Mouse (Mus musculus) MEL (cell line): ENCODE measurements around the gene Inpp5k. TPM values are rescaled to one million over a fixed set of nuclear protein-coding genes. Genes with fewer than 3 reads are reported as not detected.
A peak's percentile ranks its signal among the peaks of the same experiment; 100 is the strongest.

Experiments used
- DNase-seq: peaks from one replicate; pipeline ENCODE4 v3.0.0; 2011; ENCODE audit warnings: low read depth, low spot score
- H3K27ac ChIP-seq: 2 replicates; pipeline ENCODE4 v1.5.1; 2012; ENCODE audit warnings: low read depth, mild to moderate bottlenecking, control low read depth, low read length, moderate library complexity; ENCODE audit not compliant: control insufficient read depth
- H3K27me3 ChIP-seq, 2 experiments: fragments of 150-350 bp in 1 of 2; sonication (generic) in 1 of 2; 2 replicates each; pipeline ENCODE4 v1.6.1; 2012; ENCODE audit warnings: low read length in 2 of 2, mild to moderate bottlenecking in 2 of 2, improper control_type of control experiment in 1 of 2, moderate library complexity in 1 of 2; ENCODE audit not compliant: insufficient read depth in 2 of 2, control insufficient read depth in 1 of 2
- H3K36me3 ChIP-seq, 2 experiments: 2 replicates each; pipeline ENCODE4 v1.6.1; 2012 to 2014; ENCODE audit warnings: low read length in 2 of 2, improper control_type of control experiment in 1 of 2, inconsistent platforms in 1 of 2, mild to moderate bottlenecking in 1 of 2; ENCODE audit not compliant: insufficient read depth in 2 of 2, control insufficient read depth in 1 of 2
- H3K4me1 ChIP-seq, 2 experiments: fragments of 150-350 bp in 1 of 2; sonication (generic) in 1 of 2; 2 replicates each; pipeline ENCODE4 v1.6.1; 2012; ENCODE audit warnings: low read length in 2 of 2, improper control_type of control experiment in 1 of 2, mild to moderate bottlenecking in 1 of 2; ENCODE audit not compliant: insufficient read depth in 2 of 2, control insufficient read depth in 1 of 2
- H3K4me3 ChIP-seq, 2 experiments: fragments of 150-350 bp in 1 of 2; sonication (generic) in 1 of 2; 2 replicates each; pipeline ENCODE4 v1.5.1; 2012; ENCODE audit warnings: low read depth in 2 of 2, low read length in 2 of 2, mild to moderate bottlenecking in 2 of 2, moderate library complexity in 2 of 2, control low read depth in 1 of 2, improper control_type of control experiment in 1 of 2; ENCODE audit not compliant: control insufficient read depth in 1 of 2, insufficient read depth in 1 of 2
- H3K79me2 ChIP-seq: 2 replicates; pipeline ENCODE4 v1.6.1; 2012; ENCODE audit warnings: mild to moderate bottlenecking, low read length, moderate library complexity; ENCODE audit not compliant: control insufficient read depth, poor library complexity, insufficient read depth
- H3K9ac ChIP-seq: 2 replicates; pipeline ENCODE4 v1.6.1; 2012; ENCODE audit warnings: low read depth, mild to moderate bottlenecking, control low read depth, low read length, moderate library complexity; ENCODE audit not compliant: control insufficient read depth, poor library complexity, severe bottlenecking
- H3K9me3 ChIP-seq: fragments of 150-350 bp; sonication (generic); replicated peaks from 2 replicates; pipeline ENCODE4 v1.6.1; 2012; ENCODE audit warnings: mild to moderate bottlenecking, low read length, improper control_type of control experiment, moderate library complexity; ENCODE audit not compliant: insufficient read depth
- BHLHE40 ChIP-seq: IDR thresholded peaks from 2 replicates; pipeline ENCODE4 v1.6.1; 2012; ENCODE audit warnings: low read depth, mild to moderate bottlenecking, inconsistent platforms, low read length, improper control_type of control experiment, borderline replicate concordance
- CHD1 ChIP-seq: IDR thresholded peaks from 2 replicates; pipeline ENCODE4 v1.6.1; 2012; ENCODE audit warnings: low read depth, mild to moderate bottlenecking, inconsistent platforms, low read length, improper control_type of control experiment
- GATA1 ChIP-seq: IDR thresholded peaks from 2 replicates; pipeline ENCODE4 v1.6.1; 2011; ENCODE audit warnings: low read depth, low read length, improper control_type of control experiment
- HCFC1 ChIP-seq: IDR thresholded peaks from 2 replicates; pipeline ENCODE4 v1.6.1; 2012; ENCODE audit warnings: low read depth, mild to moderate bottlenecking, inconsistent platforms, low read length, improper control_type of control experiment, moderate library complexity
- KAT2A ChIP-seq: conservative IDR thresholded peaks from 2 replicates; pipeline ENCODE4 v1.6.1; 2012; ENCODE audit warnings: low read depth, low read length, improper control_type of control experiment, inconsistent platforms
- MAFK ChIP-seq: IDR thresholded peaks from 2 replicates; pipeline ENCODE4 v1.6.1; 2011; ENCODE audit warnings: low read depth, mild to moderate bottlenecking, low read length, improper control_type of control experiment, borderline replicate concordance
- MAX ChIP-seq: IDR thresholded peaks from 2 replicates; pipeline ENCODE4 v1.6.1; 2011; ENCODE audit warnings: low read length, improper control_type of control experiment
- MAZ ChIP-seq: IDR thresholded peaks from 2 replicates; pipeline ENCODE4 v1.6.1; 2012; ENCODE audit warnings: low read depth, mild to moderate bottlenecking, inconsistent platforms, low read length, improper control_type of control experiment
- MEF2A ChIP-seq: IDR thresholded peaks from 2 replicates; pipeline ENCODE4 v1.6.1; 2014; ENCODE audit warnings: low read depth, mild to moderate bottlenecking, inconsistent platforms, low read length, improper control_type of control experiment; ENCODE audit not compliant: poor library complexity, insufficient replicate concordance, severe bottlenecking; ENCODE audit errors: extremely low read depth
- MXI1 ChIP-seq: IDR thresholded peaks from 2 replicates; pipeline ENCODE4 v1.6.1; 2011; ENCODE audit warnings: mild to moderate bottlenecking, low read depth, low read length, improper control_type of control experiment
- MYC ChIP-seq: IDR thresholded peaks from 2 replicates; pipeline ENCODE4 v1.6.1; 2011; ENCODE audit warnings: low read depth, mild to moderate bottlenecking, low read length, improper control_type of control experiment, moderate library complexity
- NELFE ChIP-seq: IDR thresholded peaks from 2 replicates; pipeline ENCODE4 v1.6.1; 2011; ENCODE audit warnings: low read depth, low read length, improper control_type of control experiment
- NRF1 ChIP-seq: IDR thresholded peaks from 2 replicates; pipeline ENCODE4 v1.6.1; 2014; ENCODE audit warnings: low read depth, mild to moderate bottlenecking, inconsistent platforms, low read length, improper control_type of control experiment, moderate library complexity; ENCODE audit not compliant: poor library complexity, insufficient read depth, severe bottlenecking
- POLR2AphosphoS5 ChIP-seq: IDR thresholded peaks from 2 replicates; pipeline ENCODE4 v1.6.1; 2012; ENCODE audit warnings: low read depth, borderline replicate concordance, mild to moderate bottlenecking, inconsistent platforms, low read length, moderate library complexity, mixed read lengths
- SIN3A ChIP-seq: IDR thresholded peaks from 2 replicates; pipeline ENCODE4 v1.6.1; 2012; ENCODE audit warnings: low read length, improper control_type of control experiment, inconsistent platforms
- SMC3 ChIP-seq: IDR thresholded peaks from 2 replicates; pipeline ENCODE4 v1.6.1; 2011; ENCODE audit warnings: low read depth, low read length, improper control_type of control experiment
- TAL1 ChIP-seq: IDR thresholded peaks from 2 replicates; pipeline ENCODE4 v1.6.1; 2012; ENCODE audit warnings: mild to moderate bottlenecking, inconsistent platforms, low read length, moderate library complexity, mixed read lengths
- TBP ChIP-seq: IDR thresholded peaks from 2 replicates; pipeline ENCODE4 v1.8.0; 2011; ENCODE audit warnings: low read depth, low read length, improper control_type of control experiment
- TCF12 ChIP-seq: IDR thresholded peaks from 2 replicates; pipeline ENCODE4 v1.6.1; 2014; ENCODE audit warnings: low read depth, mild to moderate bottlenecking, inconsistent platforms, low read length, improper control_type of control experiment, moderate library complexity
- USF1 ChIP-seq: IDR thresholded peaks from 2 replicates; pipeline ENCODE4 v1.6.1; 2014; ENCODE audit warnings: low read depth, mild to moderate bottlenecking, inconsistent platforms, low read length, improper control_type of control experiment, moderate library complexity
- USF2 ChIP-seq, 2 experiments: IDR thresholded peaks; 2 replicates each; pipeline ENCODE4 v1.6.1; 2011 to 2012; ENCODE audit warnings: improper control_type of control experiment in 2 of 2, low read length in 2 of 2, borderline replicate concordance in 1 of 2, inconsistent platforms in 1 of 2, low read depth in 1 of 2, mild to moderate bottlenecking in 1 of 2; ENCODE audit not compliant: insufficient read depth in 1 of 2
- ZKSCAN1 ChIP-seq: IDR thresholded peaks from 2 replicates; pipeline ENCODE4 v1.6.1; 2012; ENCODE audit warnings: low read depth, mild to moderate bottlenecking, inconsistent platforms, low read length, improper control_type of control experiment, moderate library complexity
- ZMIZ1 ChIP-seq: IDR thresholded peaks from 2 replicates; pipeline ENCODE4 v1.6.1; 2012; ENCODE audit warnings: low read depth, mild to moderate bottlenecking, inconsistent platforms, low read length, improper control_type of control experiment, moderate library complexity
- polyA plus RNA-seq, 2 experiments: library from polyadenylated mRNA; stranded (reverse) in 1 of 2; unstranded in 1 of 2; fragments of >175 nt in 1 of 2; fragments of >200 nt in 1 of 2; gene quantifications; 2 replicates each; pipeline versions ENCODE4 v1.2.1 to v1.2.4; 2012; ENCODE audit warnings: low replicate concordance in 2 of 2, low read depth in 1 of 2; ENCODE audit not compliant: insufficient read length in 2 of 2, insufficient read depth in 1 of 2, missing spikeins in 1 of 2
- total RNA-seq: library from RNA; depleted of rRNA; stranded (reverse); fragments of 300-350 nt; gene quantifications from 2 replicates; pipeline ENCODE4 v1.2.3, GENCODE M21; 2012

Inpp5k gene
- total and polyA plus RNA-seq, 3 experiments: 15.2 to 28.7 TPM; not detected in 1

DNA sequence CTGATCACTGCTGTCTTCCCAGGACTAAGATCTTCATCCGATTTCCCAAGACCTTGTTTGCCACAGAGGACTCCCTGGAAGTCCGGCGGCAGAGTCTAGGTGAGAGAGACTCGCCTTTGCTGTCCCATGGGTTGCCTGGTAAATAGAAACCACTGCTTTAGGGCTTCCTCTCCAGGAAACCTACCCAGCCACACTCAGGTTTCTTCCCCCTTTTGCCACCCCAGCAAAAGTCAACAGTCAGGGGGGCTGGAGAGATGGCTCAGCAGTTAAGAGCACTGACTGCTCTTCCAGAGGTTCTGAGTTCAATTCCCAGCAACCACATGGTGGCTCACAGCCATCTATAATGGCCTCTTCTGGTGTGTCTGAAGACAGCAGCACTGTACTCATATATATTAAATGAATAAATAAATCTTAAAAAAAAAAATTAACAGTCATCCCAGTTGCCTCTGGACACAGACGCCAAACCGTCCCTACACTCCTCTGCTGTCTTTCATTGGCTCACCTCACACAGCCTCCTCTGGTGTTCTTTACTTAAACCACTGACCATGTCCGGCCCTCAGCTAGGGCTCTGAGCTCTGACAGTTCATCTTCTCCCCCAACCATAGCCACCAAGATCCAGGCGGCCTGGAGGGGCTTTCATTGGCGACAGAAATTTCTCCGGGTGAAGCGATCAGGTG lies 38.5 kb downstream of the Inpp5k start:
- Histone ChIP-seq H3K36me3 (peaks cover 0 to 3% of the 10 kb centered on the region in 2 experiments; a peak in 1 of 4 replicates), H3K27ac (no peak overlapping the region), H3K79me2 (no peaks in the 10 kb centered on the region), H3K4me1 (no peaks in the 10 kb centered on the region; a peak in 1 of 4 replicates), H3K27me3 (no peaks in the 10 kb centered on the region), H3K9me3 (no peaks in the 10 kb centered on the region), H3K4me3 (no peak overlapping the region), H3K9ac (no peak overlapping the region)
- peak; percentile 67; the same call in 1 of the 2 replicates for TF ChIP-seq TBP
- TF ChIP-seq CHD1: no peak
- no peak for TF ChIP-seq USF2 (IDR thresholded peaks at IDR 0.05; ENCODE audit: borderline replicate concordance in 1 of 2, insufficient read depth in 1 of 2, low read depth in 1 of 2, low read length in 2 of 2)
- DNase-seq: peak; percentile 29

DNA sequence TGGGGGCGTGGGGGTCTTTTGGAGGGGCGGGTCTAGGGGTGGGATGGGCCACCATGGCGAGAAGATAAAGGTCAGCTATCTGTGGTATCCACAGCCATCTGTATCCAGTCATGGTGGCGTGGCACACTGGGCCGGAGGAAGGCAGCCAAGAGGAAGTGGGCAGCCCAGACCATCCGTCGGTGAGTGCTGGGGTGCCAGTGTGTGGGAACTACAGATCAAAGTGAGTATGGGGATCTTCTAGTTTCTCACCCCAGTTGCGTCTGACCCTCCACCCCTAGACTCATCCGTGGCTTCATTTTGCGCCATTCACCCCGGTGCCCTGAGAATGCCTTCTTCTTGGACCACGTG lies 39.0 kb downstream of the Inpp5k start:
- H3K27ac ChIP-seq: no peak overlapping the region
- no peaks in the 10 kb centered on the region for H3K79me2 ChIP-seq
- no peaks in the 10 kb centered on the region for H3K27me3 ChIP-seq
- no peaks in the 10 kb centered on the region; a peak in 1 of 4 replicates for H3K4me1 ChIP-seq
- peaks cover 0 to 3% of the 10 kb centered on the region in 2 experiments; a peak in 1 of 4 replicates for H3K36me3 ChIP-seq
- TF ChIP-seq KAT2A (no peak), ZKSCAN1 (no peak), SMC3 (no peak)
- H3K9ac ChIP-seq: no peak overlapping the region
- H3K9me3 ChIP-seq: no peaks in the 10 kb centered on the region
- no peak for DNase-seq
- no peak overlapping the region for H3K4me3 ChIP-seq

DNA sequence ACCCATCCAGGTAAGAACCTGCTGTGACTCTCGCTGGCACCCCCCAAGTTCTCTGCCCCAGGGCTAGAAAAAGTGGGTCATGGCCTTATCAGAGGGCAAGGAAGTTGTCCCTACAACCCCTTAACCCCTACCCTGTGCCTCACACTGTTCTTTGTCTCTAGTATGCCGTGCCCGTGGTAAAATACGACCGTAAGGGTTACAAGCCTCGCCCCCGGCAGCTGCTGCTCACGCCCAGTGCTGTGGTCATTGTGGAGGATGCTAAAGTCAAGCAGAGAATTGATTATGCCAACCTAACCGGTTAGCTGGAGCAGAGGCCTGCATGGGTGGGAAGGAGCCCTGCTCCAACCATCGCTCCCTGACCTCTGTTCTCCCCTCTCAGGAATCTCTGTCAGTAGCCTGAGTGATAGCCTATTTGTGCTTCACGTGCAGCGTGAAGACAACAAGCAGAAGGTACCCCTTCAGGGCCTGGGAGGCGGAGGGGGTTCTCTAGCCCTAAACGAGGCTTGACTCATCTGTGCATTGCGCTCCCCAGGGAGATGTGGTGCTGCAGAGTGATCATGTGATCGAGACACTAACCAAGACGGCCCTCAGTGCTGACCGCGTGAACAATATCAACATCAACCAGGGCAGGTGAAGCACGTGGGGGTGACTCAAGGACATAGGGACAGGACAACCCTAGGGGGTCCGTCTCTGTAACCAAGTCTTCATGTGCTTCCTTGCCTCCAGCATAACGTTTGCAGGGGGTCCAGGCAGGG lies 40.8 kb downstream of the Inpp5k start:
- Histone ChIP-seq H3K27me3 (no peaks in the 10 kb centered on the region), H3K4me1 (no peaks in the 10 kb centered on the region; a peak in 1 of 4 replicates), H3K4me3 (no peak overlapping the region), H3K9ac (no peak overlapping the region), H3K27ac (no peak overlapping the region)
- no peak for DNase-seq
- TF ChIP-seq MEF2A: no peak
- TF ChIP-seq SIN3A: no peak
- no peak for TF ChIP-seq TCF12
- no peak for TF ChIP-seq TAL1
- TF ChIP-seq USF1: no peak
- no peak for TF ChIP-seq NRF1
- no peak for TF ChIP-seq MXI1
- TF ChIP-seq NELFE: no peak
- no peak for TF ChIP-seq MAFK
- no peak for TF ChIP-seq POLR2AphosphoS5
- no peak for TF ChIP-seq GATA1
- TF ChIP-seq BHLHE40: no peak
- no peak for TF ChIP-seq MAX
- TF ChIP-seq CHD1: no peak
- TF ChIP-seq USF2 (IDR thresholded peaks at IDR 0.05; ENCODE audit: borderline replicate concordance in 1 of 2, insufficient read depth in 1 of 2, low read depth in 1 of 2, low read length in 2 of 2): no peak
- TF ChIP-seq MAZ: no peak
- TF ChIP-seq ZMIZ1: no peak
- no peak for TF ChIP-seq HCFC1
- no peak for TF ChIP-seq MYC
- TF ChIP-seq, all 39 proteins: peak for 0
- Histone ChIP-seq H3K9me3 (no peaks in the 10 kb centered on the region), H3K36me3 (no peaks in the 10 kb centered on the region; a peak in 1 of 4 replicates), H3K79me2 (no peaks in the 10 kb centered on the region)
